17 mouse cellular contexts compared by ENCODE assay signal in genomic region chr12:115404657-115405056, GRCm38 (mm10).
"Had no signal": no experiment of that assay in that cellular context is flagged by ENCODE, and none has a peak within 500 bp of the region (broad histone marks: within the 10 kb centered on the region; RNA-seq: fewer than 3 reads in every experiment).

No protein-coding gene starts in this region.

- H3K9ac ChIP-seq: liver, embryonic 14.5 days; lung, embryonic 14.5 days; midbrain, embryonic 12.5 days; neural tube, embryonic 12.5 days had no signal

- H3K27ac ChIP-seq: liver, embryonic 14.5 days; midbrain, embryonic 10.5 days; midbrain, embryonic 12.5 days; neural tube, embryonic 12.5 days had no signal

- DNase-seq: lung, adult 18-20 months; lung, embryonic 14.5 days; lung, postnatal 10 days; lung, postnatal 4 days; midbrain, embryonic 14.5 days; retina, postnatal 1 day; right cerebral cortex, adult 18-20 months; thymus, adult 18-20 months; thymus, postnatal 14 days; thymus, postnatal 36 days had no signal

- H3K27me3 ChIP-seq: midbrain, embryonic 12.5 days; neural tube, embryonic 12.5 days had no signal

- H3K36me3 ChIP-seq: midbrain, embryonic 10.5 days; midbrain, embryonic 12.5 days; neural tube, embryonic 12.5 days had no signal

- H3K4me3 ChIP-seq: midbrain, embryonic 10.5 days; midbrain, embryonic 12.5 days; myocyte; neural tube, embryonic 12.5 days had no signal

- H3K4me2 ChIP-seq: liver, embryonic 11.5 days; lung, embryonic 14.5 days; midbrain, embryonic 12.5 days; neural tube, embryonic 12.5 days had no signal

- H3K4me1 ChIP-seq: midbrain, embryonic 10.5 days; midbrain, embryonic 12.5 days; neural tube, embryonic 12.5 days had no signal

- ATAC-seq: midbrain, embryonic 16.5 days had no signal
